Mouse (Mus musculus) left cerebral cortex, postnatal 36 days (tissue): ENCODE results near the gene Cbx4. TPM values are rescaled to one million over a fixed set of nuclear protein-coding genes. Genes with fewer than 3 reads are reported as not detected.

Experiments
- DNase-seq, 2 experiments: peaks; one replicate each; pipeline ENCODE4 v3.0.0; 2021 to 2022; ENCODE audit warnings: low spot score in 2 of 2, mixed read lengths in 1 of 2
- intact Hi-C: fragments of 180-260 bp; cut with DNase I; formaldehyde crosslinking; loops from one replicate; pipeline ENCODE4 v1.15.1; 2025
- total RNA-seq, 2 experiments: library from RNA; stranded (reverse); gene quantifications; 2 replicates each; pipeline ENCODE4 v1.2.3; 2021

Gene Cbx4
- total RNA-seq, 2 experiments from 2014 or later = 60.9 to 68.6 TPM

DNA sequence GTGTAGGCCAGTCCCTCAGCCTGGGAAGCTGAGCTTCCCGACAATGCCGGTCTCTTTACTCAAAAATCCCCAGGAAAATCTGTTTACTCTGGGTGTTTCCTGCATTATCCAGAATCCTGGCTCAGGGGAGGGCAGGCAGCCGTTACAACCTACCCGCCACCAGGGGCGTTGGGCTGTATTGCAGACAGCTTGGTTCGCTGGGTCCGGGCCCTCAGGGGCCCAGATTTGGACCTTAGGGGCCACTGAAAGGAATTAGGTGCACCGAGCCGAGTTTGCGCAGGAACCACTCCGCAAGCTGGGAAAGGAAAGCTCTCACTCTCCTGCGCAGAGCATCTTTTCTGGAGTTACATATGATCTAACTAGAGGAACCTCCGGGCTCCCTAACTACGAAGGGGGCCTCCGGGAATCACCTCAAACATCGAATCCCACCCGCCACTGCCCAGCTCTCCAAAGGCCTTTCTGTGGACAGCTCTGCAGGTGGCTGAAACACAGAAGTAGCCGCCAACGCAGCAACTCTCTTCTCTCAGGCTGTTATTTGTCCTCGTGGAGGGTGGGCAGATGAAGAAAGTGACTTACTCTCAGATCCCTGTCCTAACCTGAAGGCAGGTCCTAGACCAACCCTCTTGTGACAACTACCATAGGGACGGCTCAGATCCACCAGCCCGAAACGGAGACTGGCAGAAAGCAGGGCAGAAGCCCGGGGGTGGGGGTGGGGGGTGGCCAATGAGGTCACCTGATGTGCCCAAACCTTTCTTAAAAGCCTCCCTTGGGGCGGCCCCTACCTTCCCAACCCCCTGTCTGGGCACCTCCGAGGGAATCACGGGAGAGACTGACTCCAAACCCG is 2.6 kb upstream of the Cbx4 start:
- peak in 1 of 2 experiments; percentile 9 for DNase-seq
- intact Hi-C loops = loop anchor here (5.0 kb wide), 1 partner anchor 99 kb away; no protein-coding TSS in a partner anchor

DNA sequence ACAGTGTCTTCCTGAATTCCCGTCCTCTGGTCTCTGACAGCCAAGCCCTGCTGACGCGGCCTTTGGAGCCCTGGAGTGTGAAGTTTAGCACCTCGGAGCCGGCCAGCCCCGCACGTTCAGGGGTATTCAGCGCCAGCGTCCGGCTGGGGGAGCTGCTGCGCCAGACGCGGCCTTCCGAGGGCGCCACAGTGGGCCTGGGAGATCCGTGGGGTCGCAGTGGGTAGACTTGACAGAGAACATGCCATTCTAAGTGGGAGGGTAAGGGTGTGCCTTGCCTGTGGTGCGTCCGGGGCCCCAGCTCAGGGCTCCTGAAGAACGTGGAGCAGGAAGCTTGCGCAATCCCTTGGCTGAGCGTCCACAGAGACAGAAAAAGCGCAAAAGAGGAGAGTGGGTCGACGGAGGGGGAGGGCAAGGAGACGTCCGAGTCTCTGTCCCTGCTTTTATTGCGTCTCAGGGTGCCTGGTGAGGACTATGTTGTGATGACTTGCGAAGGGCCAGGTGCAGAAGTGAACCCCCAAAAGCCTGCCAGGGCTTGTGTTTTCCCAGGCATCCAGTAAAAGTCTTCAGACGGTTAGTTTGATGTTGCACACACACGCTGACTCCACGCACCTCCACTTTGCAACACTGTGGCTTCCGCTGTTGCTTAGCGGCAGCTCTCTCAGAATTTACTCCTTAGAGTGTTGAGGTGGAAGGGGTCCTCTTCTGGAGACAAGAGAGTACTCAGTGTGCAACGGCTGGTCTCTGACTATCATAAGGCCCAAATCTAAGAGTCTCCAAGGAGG is 1.5 kb upstream of the Cbx4 start:
- peak; percentile 10 to 13 for DNase-seq
- intact Hi-C loops = loop anchor here (5.0 kb wide), 1 partner anchor 100 kb away; no protein-coding TSS in a partner anchor

DNA sequence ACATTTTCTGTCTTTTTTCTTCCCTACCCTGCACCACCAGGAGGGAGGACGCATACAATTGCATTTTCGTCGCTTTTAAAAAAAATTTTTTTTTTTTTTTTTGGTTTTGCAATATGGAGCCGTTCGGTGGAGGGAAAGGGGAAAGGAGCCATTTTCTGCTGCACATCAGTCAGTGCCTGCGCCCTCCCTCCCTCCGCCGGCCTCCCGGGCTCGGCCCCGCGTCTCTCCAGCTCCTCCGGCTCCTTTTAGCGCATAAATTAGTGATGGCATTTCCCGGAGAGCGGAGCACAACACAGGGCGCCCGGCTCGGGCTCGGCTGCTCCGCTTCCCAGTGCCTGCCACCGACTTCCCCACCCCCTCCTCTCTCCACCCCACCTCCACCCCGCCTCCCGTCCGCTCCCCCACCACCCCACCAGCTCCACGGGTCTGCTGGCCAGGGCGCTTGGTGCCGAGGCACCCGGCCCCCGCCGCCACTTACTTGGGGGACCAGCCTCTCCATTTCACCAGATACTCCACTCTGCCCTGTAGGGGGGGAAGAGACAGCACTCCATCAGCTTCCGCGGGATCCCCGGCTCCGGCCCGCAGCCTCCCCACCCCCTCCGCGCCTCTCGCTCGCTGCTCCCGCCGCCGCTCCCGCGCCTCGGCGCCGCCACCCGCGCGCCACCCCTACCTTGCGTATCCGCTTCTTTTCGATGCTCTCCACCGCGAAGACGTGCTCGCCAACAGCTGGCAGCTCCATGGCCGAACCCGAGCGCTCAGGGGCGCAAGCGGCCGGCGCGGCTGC is 550 bp downstream of the Cbx4 start:
- peak; percentile 82 to 85 for DNase-seq
- intact Hi-C loops = loop anchor here (1.0 to 5.0 kb wide), 2 partner anchors 28 to 102 kb away; no protein-coding TSS in a partner anchor

DNA sequence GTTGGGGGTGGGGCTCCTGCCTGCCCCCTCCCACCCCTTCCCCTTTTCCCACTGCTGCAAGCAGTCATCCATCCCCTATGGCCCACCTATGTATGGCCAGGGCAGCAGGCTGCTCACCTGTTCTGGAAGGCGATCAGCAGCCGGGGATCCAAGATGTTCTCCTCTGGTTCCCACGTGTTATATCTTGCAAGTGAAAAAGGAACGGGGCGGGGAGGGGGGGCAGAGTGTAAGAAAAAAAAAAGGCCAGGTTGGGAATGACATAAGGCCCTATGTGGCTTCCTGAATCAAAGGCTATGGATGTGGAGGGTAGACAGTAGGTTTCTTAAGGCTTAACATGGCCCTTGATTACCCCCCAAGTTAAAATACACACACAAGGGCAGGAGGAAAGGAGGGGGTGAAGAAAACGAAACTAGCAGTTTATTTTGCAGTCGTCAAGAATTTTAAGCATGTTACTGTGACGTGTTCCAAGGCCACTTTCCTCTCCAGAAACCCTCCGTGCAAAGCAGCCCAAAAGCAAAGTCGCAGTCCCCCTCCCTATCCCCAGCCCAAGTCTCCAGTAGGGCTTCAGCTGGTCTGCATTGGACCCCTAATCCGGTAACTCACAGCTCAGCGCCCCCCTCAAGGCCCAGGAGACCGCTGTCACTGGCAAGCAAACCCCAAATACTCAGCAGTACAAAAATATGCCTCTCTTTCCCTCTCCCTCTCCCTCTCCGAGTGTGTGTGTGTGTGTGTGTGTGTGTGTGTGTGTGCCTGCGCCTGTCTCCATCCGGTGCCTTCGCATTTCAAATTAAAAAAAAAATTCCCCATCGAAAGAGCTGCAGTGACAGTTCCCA is 1.4 kb downstream of the Cbx4 start:
- intact Hi-C loops = loop anchor here (1.0 to 5.0 kb wide), 2 partner anchors 27 to 103 kb away; no protein-coding TSS in a partner anchor

DNA sequence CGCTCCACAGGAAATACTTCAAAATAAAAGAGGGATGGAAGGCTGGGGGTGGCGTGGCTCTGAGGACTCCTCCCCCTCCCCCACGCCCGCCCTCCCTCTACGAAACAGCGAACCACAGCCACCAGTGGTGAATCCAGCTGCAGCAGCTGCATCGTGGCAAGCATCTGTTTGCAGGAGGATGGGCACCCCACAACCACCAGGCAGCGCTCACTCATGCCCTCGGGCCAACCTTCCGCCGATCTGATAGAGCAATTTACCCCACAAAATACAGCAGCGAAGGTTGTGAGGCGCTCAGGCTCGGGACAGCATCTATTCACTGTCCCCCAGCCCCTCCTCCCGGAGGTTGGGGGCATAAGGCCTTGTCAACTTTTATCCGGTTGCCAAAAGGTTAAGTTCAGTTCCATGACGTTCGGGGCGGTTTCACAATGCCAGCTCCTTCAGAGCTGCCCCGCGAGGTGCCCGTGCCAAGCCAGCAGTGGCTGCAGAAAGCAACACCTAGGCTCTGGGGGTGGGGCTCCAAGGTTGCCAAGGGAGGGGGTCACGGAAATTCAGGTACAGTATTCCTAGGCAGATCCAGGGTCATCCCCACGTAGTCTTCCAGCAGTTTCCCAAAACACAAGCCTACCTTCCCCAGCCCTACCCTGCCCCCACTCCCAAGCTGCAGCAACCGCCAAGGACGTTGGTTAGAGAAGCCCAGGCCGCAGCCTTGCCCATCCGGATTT is 2.1 kb downstream of the Cbx4 start:
- DNase-seq = peak; percentile 43 to 54
- intact Hi-C loops = no loop called here

More for the DNA sequence above, 1.4 kb downstream of the Cbx4 start:
- peak; percentile 50 to 57 for DNase-seq

DNA sequence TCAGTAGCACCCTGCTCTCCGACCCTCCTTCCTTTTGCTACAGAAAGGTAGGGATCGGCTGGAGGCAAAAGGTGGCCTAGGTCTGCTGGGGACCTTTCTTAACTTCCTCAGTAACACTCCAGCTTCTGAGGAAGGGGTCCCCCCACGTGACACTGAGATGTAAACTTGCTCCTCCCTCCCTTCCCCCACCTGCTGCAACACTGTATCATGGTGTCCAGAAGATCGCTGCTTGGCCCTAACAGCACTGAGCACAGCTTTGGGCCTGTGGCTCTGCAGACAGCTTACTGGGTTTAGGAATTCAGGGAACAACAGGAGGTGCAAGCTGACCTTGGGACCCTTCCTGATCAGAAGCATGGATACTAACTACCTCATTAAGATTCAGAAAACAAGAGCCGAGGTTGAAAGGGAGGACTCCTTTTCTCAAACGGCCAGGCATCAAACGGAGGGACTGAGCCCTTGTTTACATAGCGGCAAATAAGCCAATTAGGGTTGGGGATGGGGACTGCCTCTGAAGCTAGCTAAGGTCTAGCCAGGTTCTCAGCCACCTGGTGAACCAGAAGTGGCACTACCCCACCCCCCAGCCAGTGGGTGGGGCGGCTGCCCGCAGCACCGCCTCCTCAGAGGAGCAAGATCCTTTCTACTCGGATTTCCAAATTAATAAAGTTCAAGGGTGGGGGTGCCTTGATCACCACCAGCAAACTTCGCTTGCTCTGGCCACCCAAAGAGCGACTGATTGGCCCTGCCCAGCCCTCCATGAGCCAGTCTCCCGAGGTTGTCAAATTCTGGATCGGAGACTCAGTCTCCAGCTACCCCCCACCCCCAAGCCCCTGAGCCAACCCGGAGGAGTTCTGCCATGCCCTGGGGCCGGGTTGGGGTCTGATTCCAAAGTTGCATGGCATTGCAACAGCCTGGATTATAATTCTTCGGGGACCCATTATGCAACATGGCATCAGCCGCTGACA is 3.1 kb downstream of the Cbx4 start:
- intact Hi-C loops = no loop called here
- DNase-seq = no peak

DNA sequence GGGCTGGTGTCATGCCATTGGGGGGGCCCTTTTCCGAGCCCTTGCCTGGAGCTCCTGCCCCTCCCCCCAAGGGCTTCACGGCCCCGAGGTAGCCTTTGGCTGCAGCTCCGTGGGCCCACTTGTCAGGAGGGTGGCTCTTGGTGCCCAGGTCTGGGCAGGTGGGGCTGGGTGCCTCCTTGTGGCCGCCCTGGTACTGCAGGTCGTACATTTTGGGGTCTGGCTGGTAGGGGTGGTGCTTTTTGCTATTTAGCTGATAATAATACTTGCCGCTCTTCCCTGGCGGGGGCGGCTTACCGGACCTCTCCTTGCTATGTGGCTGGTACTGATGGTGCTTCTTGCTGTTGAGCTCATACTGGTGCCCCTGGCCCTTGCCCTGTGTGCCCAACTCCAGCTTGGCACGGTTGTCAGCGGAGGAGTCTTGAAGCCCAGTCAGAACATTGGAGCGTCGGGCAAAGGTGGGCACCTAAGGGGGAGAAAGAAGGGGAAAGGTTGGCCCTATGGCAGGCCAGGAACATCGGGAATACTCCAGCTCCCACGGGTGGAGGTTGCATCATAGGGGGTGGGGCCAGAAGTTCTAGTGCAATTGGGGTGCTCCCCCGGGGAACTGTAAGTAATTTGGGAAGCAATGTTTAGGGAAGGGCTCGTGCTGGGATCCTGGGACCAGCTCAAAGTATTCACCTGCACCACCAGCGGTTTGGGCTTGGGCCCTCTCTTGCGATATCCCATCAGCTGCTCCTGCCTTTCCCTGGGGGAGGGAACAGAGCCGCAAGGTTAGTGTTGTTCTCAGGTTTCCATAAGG is 4.0 kb downstream of the Cbx4 start:
- intact Hi-C loops = no loop called here
- peak; percentile 36 to 37 for DNase-seq

DNA sequence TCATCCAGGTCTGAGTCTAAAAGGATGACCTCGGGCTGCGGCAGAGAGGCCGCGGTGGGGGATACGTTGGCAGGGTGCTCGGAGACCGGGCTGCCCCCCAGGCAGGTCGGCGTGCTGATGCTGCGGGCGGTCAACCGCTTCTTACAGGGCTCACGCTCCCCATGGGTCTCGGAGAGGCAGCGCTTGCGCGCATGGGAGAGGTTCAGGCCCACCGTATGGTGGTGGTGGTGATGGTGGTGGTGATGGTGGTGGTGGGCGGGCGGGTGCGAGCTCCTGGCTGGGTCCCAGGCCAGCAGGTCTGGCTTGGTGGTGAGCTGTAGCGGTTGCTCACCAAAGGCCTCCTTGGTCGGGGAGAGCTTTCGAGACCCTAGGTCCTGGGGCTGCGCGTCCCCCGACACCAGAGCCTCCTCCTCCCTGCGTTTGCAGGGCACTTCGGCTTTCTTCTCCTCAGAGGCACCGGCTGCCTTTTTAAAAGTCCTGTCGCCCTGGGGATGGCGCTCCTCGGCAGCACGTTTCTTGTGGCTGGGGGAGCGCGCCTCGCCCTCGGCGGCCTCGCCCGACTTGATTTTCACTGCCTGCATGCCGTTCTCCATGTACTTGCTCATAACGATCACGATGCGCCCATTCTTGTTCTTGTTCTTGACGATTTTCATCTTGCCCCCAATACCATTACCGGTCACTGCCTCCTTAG is 4.7 kb downstream of the Cbx4 start:
- intact Hi-C loops = no loop called here
- DNase-seq = peak in 1 of 2 experiments; percentile 13

DNA sequence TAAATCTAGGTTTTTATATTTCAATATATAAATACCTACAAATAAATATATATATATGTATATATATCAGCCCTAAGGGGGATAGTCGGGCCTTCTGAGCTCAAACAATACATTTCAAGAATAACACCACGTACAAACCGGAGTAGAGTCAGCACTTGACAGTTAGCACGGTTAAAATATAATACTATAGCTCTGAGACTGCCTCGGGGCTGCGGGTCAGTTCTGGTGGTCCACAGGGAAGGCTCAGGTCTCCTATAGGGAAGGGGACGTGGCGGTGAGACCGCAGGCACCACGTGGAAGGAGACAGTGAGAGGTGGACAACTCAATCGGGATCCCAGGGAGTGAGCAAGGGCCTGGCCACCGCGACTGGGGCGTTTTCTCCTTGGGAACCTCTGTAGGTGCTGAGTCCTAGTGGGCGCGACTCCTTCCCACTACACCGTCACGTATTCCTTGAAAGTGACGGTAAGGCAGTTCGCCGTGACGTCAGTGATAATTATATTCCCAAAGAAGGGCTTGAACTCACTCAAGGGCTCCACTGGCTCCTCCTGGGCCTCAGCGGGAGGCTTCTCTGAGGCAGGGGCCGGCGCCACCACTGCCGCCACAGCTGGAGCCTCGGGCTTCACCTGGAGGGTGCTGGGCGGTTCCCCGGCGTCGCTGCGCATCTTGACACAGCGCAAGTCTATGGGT is 5.4 kb downstream of the Cbx4 start:
- DNase-seq = no peak
- intact Hi-C loops = no loop called here

DNA sequence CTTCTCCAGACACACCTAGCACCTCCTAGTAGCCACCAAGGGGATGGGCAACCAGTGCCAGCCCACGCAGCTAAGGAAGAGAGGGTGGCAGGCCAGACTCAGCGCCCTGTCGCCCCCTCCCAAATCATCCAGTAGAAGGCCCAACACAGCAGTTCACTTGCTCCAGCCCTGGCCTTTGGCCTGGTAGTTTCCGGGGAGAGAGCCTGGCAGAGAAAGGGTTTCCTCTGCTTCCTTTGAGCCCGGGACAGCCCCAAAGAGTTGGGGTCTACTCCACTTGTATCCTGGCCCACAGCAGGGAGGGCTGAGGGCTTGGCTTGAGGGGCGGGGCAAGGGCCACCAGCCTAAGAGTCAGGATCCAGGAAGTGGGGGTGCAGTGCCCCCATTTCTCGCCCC is 6.6 kb downstream of the Cbx4 start:
- intact Hi-C loops = no loop called here
- DNase-seq = no peak

DNA sequence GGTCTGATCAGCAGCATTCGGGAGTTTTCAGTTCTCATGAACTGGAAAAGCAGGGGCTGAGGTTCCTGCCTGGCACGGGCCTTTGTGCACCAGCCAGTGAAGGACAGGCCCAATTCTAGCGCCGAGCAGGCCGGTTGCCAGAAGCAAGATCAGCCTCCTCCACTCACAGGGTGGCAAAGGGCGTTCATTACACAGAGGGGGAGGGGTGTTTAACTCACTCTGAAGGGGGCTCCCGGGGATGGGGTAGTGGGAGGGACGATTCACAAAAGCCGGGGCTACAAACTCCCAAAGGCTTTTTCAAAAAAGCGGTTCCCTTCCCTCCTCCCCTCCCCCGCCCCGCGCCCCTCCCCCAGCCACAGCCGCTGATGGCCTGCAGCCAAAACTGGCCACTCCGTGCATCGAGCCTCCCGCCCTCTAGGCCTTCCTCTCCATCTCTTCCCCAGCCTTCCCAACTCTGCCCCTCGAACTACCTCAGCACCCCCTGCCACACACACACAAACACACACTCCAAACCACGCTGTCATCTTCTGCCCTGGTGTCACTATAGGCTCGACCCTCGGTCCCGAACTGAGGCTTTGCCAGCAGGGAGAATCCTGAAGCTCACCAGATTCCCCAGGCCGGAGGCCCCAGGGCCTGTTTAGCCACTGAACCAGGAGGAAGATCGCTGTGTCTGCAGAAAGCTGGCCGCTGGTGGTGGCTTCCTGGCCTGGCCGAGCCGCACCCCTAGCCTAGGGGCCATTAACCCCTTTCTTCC is 7.2 kb downstream of the Cbx4 start:
- intact Hi-C loops = no loop called here
- peak; percentile 20 to 37 for DNase-seq

DNA sequence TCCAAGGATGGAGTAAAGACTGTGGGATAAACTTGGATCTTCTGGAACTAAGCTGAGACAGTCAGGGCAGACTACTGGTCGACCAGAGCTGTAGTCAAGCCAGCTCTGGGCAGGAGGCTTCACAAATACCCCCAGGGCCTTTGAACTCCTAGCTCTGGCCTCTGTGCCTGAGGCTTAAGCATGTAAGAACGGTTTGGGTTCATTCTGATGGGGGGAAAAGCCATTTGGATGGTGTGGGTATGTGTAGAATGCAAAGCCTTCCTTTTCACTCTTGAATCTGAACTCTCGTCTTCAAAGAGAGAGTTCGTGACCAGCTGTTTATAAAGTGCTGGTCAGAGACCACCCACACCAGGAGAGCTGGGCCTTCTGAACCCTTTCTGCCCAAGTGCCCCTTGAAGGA is 8.3 kb downstream of the Cbx4 start:
- no peak for DNase-seq
- intact Hi-C loops = no loop called here

DNA sequence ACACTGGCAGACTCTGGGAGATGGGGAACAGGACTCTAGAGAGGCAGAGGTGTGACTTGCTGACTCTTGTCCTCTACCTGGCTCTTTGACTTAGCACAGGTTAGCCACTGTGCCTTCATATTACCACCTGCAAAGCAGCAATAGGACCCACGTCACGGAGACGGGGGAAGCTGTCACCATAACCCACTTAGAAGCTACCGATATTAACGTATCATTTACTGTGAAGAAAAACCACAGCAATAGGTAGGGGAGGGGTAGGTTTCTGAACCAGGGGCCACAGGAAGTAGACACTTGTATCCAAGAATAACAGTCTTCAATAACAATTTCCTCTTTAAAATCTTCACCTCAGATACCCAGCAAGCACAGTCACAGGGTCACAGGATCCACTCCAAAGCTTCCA is 10.2 kb downstream of the Cbx4 start:
- intact Hi-C loops = no loop called here
- no peak for DNase-seq

DNA sequence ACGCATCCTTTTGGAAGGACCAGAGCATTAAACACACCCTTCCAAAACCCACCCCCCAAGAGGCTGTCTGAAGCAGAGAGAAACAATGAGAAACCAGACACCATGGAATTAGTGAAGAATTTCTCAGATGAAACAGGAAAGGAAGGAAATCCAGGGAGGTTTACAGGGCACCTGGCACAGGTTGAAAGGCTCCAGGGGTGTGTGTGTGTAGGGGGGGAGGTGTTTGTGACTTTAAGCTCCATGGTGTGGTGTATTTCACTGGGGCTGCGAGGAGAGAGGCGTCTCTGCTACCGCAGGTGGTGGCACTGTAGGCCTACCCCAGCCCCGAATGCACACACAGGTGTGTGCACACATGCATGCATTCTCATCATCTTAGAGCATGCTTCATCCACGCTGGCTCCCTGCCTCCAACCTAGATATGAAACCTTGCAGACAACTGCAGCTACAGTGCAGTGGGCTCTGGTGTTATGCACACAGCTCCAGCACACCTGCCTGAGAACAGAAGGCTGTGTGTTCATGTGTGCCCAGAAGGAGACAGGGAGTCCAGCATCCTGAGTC is 12.1 kb downstream of the Cbx4 start:
- DNase-seq = no peak
- intact Hi-C loops = no loop called here
